Mouse (Mus musculus) 416B (cell line): ENCODE measurements at regions not wholly inside any gene's neighbourhood (a gene's known extent, or its start where the extent isn't known, plus 50 kb on each side); places are given as distances from the start of the nearest gene placed in this dataset.

Experiments
- DNase-seq: peaks from one replicate; pipeline ENCODE4 v3.0.0; 2011; ENCODE audit warnings: low read depth

DNA sequence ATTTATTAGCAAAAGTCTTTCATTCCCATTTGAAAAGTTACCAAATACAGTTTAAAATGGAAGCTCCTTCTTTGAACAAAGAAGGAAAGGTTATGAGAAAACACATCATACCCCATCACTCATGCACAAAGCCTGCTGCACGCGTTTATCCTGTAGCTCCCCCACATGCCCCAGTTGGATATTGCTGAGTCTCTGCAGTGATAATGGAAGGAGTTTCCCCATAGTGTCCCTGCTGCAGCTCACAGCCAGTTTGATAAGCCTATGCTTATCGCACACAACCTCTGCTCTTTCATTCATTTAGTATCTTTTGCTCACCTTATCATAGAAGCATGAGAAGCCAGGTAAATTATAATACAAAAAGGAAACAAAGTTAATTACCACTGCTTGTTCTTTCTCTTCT is 55.1 kb upstream of the 1700008P02Rik start:
- DNase-seq = no peak
